Mouse (Mus musculus) hindbrain, postnatal 0 days (tissue): ENCODE measurements around the gene Pigu. TPM values are rescaled to one million over a fixed set of nuclear protein-coding genes. Genes with fewer than 3 reads are reported as not detected.

Experiments used
- ATAC-seq: fragments of 200-750 bp; cut with Nextera tagmentation; 2 replicates; pipeline ENCODE4 v1.8.0; 2017; ENCODE audit warnings: mild to moderate bottlenecking, moderate TSS enrichment, moderate library complexity
- DNase-seq: peaks from one replicate; pipeline ENCODE4 v3.0.0-alpha.2; 2015; ENCODE audit warnings: low spot score
- H3K27ac ChIP-seq: fragments of 300-500 bp; sonication (generic); 2 replicates; pipeline ENCODE4 v1.5.1; 2014; ENCODE audit warnings: mild to moderate bottlenecking
- H3K27me3 ChIP-seq: fragments of 300-500 bp; sonication (generic); 2 replicates; pipeline ENCODE4 v1.6.1; 2014; ENCODE audit warnings: low read length, mixed read lengths; ENCODE audit not compliant: insufficient read depth
- H3K36me3 ChIP-seq: fragments of 300-500 bp; sonication (generic); 2 replicates; pipeline ENCODE4 v1.6.1; 2014; ENCODE audit warnings: low read length, mixed read lengths; ENCODE audit not compliant: insufficient read depth
- H3K4me1 ChIP-seq: fragments of 300-500 bp; sonication (generic); 2 replicates; pipeline ENCODE4 v1.6.1; 2014; ENCODE audit warnings: antibody characterized with exemption, low read length, mixed read lengths; ENCODE audit not compliant: insufficient read depth
- H3K4me2 ChIP-seq: fragments of 300-500 bp; sonication (generic); 2 replicates; pipeline ENCODE4 v1.6.1; 2014; ENCODE audit warnings: low read depth, mild to moderate bottlenecking, low read length, moderate library complexity, mixed read lengths
- H3K4me3 ChIP-seq: fragments of 300-500 bp; sonication (generic); 2 replicates; pipeline ENCODE4 v1.5.1; 2014; ENCODE audit warnings: low read length
- H3K9ac ChIP-seq: fragments of 300-500 bp; sonication (generic); replicated peaks from 2 replicates; pipeline ENCODE4 v1.6.1; 2014; ENCODE audit warnings: mild to moderate bottlenecking, low read length, moderate library complexity, mixed read lengths
- H3K9me3 ChIP-seq: fragments of 300-500 bp; sonication (generic); 2 replicates; pipeline ENCODE4 v1.6.1; 2016; ENCODE audit warnings: low read length, mixed read lengths
- CTCF ChIP-seq: IDR thresholded peaks from 2 replicates; pipeline ENCODE4 v1.5.1; 2016; ENCODE audit warnings: antibody characterized with exemption, control low read depth, low read depth
- WGBS: fragments of 180-500 bp; shearing (Covaris S2); extraction: QIAGEN DNeasy Blood & Tissue Kit; methylation state at CpG from one replicate; pipeline ENCODE4 v1.1.7; 2014; 5-methylcytosine and 5-hydroxymethylcytosine counted together
- polyA plus RNA-seq: library from polyadenylated mRNA; unstranded; fragments of >200 nt; fragmentation: Nextera tagmentation; extraction: Ambion mirVana; gene quantifications from 2 replicates; pipeline ENCODE4 v1.2.1, GENCODE M21; 2015
- total RNA-seq: library from RNA; depleted of rRNA; stranded (reverse); fragments of >200 nt; gene quantifications from 2 replicates; pipeline ENCODE4 v1.2.3, GENCODE M21; 2014

Pigu gene
- total and polyA plus RNA-seq, 2 experiments from 2014 or later: 49.7 to 53.3 TPM

DNA sequence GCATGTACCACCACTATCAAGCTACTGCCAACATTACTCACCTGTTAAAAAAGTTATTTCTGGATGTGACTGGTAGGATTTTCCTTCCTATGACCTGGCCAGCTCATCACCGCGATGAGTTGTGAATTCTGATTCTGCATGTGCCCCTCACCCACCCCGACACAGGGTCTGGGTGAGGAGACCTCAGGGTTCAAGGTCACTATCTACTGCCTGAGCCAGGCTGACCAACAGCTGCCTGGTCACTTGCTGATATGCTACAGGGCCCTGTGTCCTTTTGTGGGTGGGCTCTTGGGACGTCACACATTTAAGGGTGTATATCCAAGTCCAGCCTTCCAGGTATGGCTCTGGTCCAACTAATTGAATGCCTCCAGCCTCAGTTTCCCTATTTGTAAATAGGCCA is 78.1 kb downstream of the Pigu start:
- 94% methylated on average over 4 of the region's 4 CpGs for WGBS
- Histone ChIP-seq H3K27me3 (no peaks in the 10 kb centered on the region), H3K9me3 (no peaks in the 10 kb centered on the region), H3K4me1 (no peaks in the 10 kb centered on the region; the same call in 1 of the 2 replicates), H3K36me3 (peaks cover 4% of the 10 kb centered on the region; the same call in 1 of the 2 replicates), H3K4me3 (no peak overlapping the region), H3K4me2 (no peak overlapping the region), H3K9ac (no peak overlapping the region), H3K27ac (no peak overlapping the region)
- DNase-seq: no peak
- no peak for TF ChIP-seq CTCF
- ATAC-seq: no peak

DNA sequence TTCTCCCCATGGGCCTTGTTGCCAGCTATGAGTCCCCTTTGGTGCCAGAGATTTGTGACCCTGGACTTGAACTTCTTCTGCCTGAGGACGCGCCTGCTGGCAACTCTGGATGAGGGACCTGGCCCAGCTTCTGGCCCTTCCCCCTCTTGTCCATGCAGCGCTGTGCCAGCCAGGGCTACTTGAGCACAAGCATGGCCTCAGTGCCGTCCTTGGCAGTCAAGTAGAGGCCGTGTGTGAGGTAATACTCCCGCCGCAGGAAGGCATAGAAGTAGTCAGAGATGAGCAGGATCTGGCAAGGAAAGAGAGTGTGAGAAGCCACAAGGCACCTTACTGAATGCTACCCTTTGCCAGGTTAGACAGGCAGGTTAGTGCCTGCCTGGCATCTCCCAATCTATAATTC is 78.9 kb downstream of the Pigu start:
- Histone ChIP-seq H3K27ac (no peak overlapping the region), H3K9ac (no peak overlapping the region), H3K4me2 (no peak overlapping the region), H3K36me3 (peaks cover 4% of the 10 kb centered on the region; the same call in 1 of the 2 replicates), H3K9me3 (no peaks in the 10 kb centered on the region), H3K27me3 (no peaks in the 10 kb centered on the region), H3K4me1 (no peaks in the 10 kb centered on the region; the same call in 1 of the 2 replicates), H3K4me3 (no peak overlapping the region)
- WGBS: 73% methylated on average over 7 of the region's 7 CpGs
- DNase-seq: no peak
- no peak for TF ChIP-seq CTCF
- no peak for ATAC-seq

DNA sequence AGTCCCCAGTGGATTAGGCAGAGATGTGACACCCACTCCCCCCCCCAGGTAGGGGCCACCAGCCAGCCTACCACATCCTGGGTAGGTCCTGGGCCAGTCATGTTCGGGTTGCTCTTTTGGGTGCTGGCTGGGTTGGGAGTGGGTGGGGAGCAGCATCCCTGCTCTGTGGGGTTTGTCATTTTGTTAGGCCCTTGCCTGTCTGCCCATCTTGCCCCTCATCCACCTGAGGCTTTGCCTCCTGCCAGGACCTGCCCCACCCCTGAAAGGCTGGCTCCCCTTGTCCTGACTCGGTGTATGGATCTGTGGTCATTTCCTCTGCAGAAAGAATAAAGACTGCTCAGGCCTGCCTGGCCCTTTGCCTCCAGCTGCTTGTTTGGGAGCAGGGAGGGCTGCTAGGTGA is 79.5 kb downstream of the Pigu start:
- H3K27ac ChIP-seq: peak overlapping the region; percentile 96; the same call in 1 of the 2 replicates
- H3K27me3 ChIP-seq: no peaks in the 10 kb centered on the region
- H3K4me2 ChIP-seq: peak overlapping the region; percentile 64
- H3K4me3 ChIP-seq: peak overlapping the region; percentile 94
- peak overlapping the region; percentile 99; the same call in 1 of the 2 replicates for H3K9ac ChIP-seq
- ATAC-seq (no peak), DNase-seq (no peak)
- 77% methylated on average over 2 of the region's 2 CpGs for WGBS
- TF ChIP-seq CTCF: no peak
- peaks cover 4% of the 10 kb centered on the region; the same call in 1 of the 2 replicates for H3K36me3 ChIP-seq
- H3K4me1 ChIP-seq: no peaks in the 10 kb centered on the region; the same call in 1 of the 2 replicates
- H3K9me3 ChIP-seq: no peaks in the 10 kb centered on the region

- 2% methylated on average over 45 of the region's 49 CpGs for WGBS
- peak overlapping the region; percentile 94 for H3K4me3 ChIP-seq
- peak overlapping the region; percentile 99 for H3K9ac ChIP-seq
- peak; percentile 65 for DNase-seq
- peak overlapping the region; percentile 96 for H3K27ac ChIP-seq
- H3K9me3 ChIP-seq: no peaks in the 10 kb centered on the region
- H3K4me1 ChIP-seq: no peaks in the 10 kb centered on the region; the same call in 1 of the 2 replicates
- no peaks in the 10 kb centered on the region for H3K27me3 ChIP-seq
- peak overlapping the region; percentile 64 for H3K4me2 ChIP-seq
- peaks cover 4% of the 10 kb centered on the region; the same call in 1 of the 2 replicates for H3K36me3 ChIP-seq
- ATAC-seq: peak; percentile 75
- TF ChIP-seq CTCF: no peak
Observed at GRCm38 (mm10) chr2:155276621-155277175, 80.5 kb downstream of the Pigu start.

- no peaks in the 10 kb centered on the region; the same call in 1 of the 2 replicates for H3K4me1 ChIP-seq
- H3K4me3 ChIP-seq: peak within 1 kb of the TSS; percentile 94
- H3K9ac ChIP-seq: peak within 1 kb of the TSS; percentile 99
- under 1% methylated on average over 46 of the region's 47 CpGs for WGBS
- DNase-seq (peak; percentile 98), ATAC-seq (peak; percentile 95)
- H3K9me3 ChIP-seq: no peaks in the 10 kb centered on the region
- no peak for TF ChIP-seq CTCF
- H3K4me2 ChIP-seq: peak within 1 kb of the TSS; percentile 64
- peak within 1 kb of the TSS; percentile 96 for H3K27ac ChIP-seq
- no peaks in the 10 kb centered on the region for H3K27me3 ChIP-seq
- H3K36me3 ChIP-seq: peaks cover 4% of the 10 kb centered on the region; the same call in 1 of the 2 replicates
Observed at GRCm38 (mm10) chr2:155276195-155276594, 81.0 kb downstream of the Pigu start, which contains the start of gene Map1lc3a. TSS of gene Map1lc3a (plus strand) at chr2:155276297.

GRCm38 (mm10) chr2:155273603-155274002 is 83.6 kb downstream of the Pigu start:
- Histone ChIP-seq H3K36me3 (no peaks in the 10 kb centered on the region; the same call in 1 of the 2 replicates), H3K4me1 (no peaks in the 10 kb centered on the region; the same call in 1 of the 2 replicates), H3K9me3 (no peaks in the 10 kb centered on the region), H3K27me3 (no peaks in the 10 kb centered on the region), H3K9ac (no peak overlapping the region), H3K27ac (no peak overlapping the region), H3K4me3 (no peak overlapping the region), H3K4me2 (no peak overlapping the region)
- 86% methylated on average over 8 of the region's 8 CpGs for WGBS
- ATAC-seq (no peak), DNase-seq (no peak)
- TF ChIP-seq CTCF: no peak
